Mouse (Mus musculus) kidney, embryonic 15.5 days (tissue): ENCODE measurements around the gene Il3. TPM values are rescaled to one million over a fixed set of nuclear protein-coding genes. Genes with fewer than 3 reads are reported as not detected.

Experiments used
- ATAC-seq: fragments of 200-750 bp; cut with Nextera tagmentation; replicated peaks from 2 replicates; pipeline ENCODE4 v1.8.0; 2017; ENCODE audit warnings: moderate TSS enrichment; ENCODE audit not compliant: low FRiP score
- H3K27ac ChIP-seq: fragments of 300-500 bp; sonication (generic); 2 replicates; pipeline ENCODE4 v1.5.1; 2015; ENCODE audit warnings: mild to moderate bottlenecking, inconsistent platforms
- H3K27me3 ChIP-seq: fragments of 300-500 bp; sonication (generic); 2 replicates; pipeline ENCODE4 v1.6.1; 2015; ENCODE audit warnings: inconsistent platforms
- H3K36me3 ChIP-seq: fragments of 300-500 bp; sonication (generic); 2 replicates; pipeline ENCODE4 v1.6.1; 2015; ENCODE audit warnings: inconsistent platforms
- H3K4me1 ChIP-seq: fragments of 300-500 bp; sonication (generic); 2 replicates; pipeline ENCODE4 v1.6.1; 2015; ENCODE audit warnings: inconsistent platforms
- H3K4me2 ChIP-seq: fragments of 300-500 bp; sonication (generic); 2 replicates; pipeline ENCODE4 v1.6.1; 2015; ENCODE audit warnings: moderate library complexity, mild to moderate bottlenecking, inconsistent platforms
- H3K4me3 ChIP-seq: fragments of 300-500 bp; sonication (generic); replicated peaks from 2 replicates; pipeline ENCODE4 v1.5.1; 2015; ENCODE audit warnings: mild to moderate bottlenecking, inconsistent platforms
- H3K9ac ChIP-seq: fragments of 300-500 bp; sonication (generic); 2 replicates; pipeline ENCODE4 v1.6.1; 2015; ENCODE audit warnings: mild to moderate bottlenecking, inconsistent platforms
- H3K9me3 ChIP-seq: fragments of 300-500 bp; sonication (generic); replicated peaks from 2 replicates; pipeline ENCODE4 v1.6.1; 2016; ENCODE audit warnings: inconsistent platforms
- WGBS: fragments of 180-500 bp; shearing (Covaris S2); methylation state at CpG from one replicate; pipeline ENCODE4 v1.1.7; 2015; ENCODE audit warnings: mixed read lengths; 5-methylcytosine and 5-hydroxymethylcytosine counted together
- polyA plus RNA-seq: library from polyadenylated mRNA; unstranded; fragments of >200 nt; fragmentation: Nextera tagmentation; extraction: Ambion mirVana; gene quantifications from 2 replicates; pipeline ENCODE4 v1.2.1, GENCODE M21; 2015

Gene Il3
- not detected in 2 replicates for polyA plus RNA-seq

- no peak within 1 kb of the TSS for H3K4me2 ChIP-seq
- no peak within 1 kb of the TSS for H3K27ac ChIP-seq
- 84% methylated on average over 6 of the region's 6 CpGs for WGBS
- no peaks in the 10 kb centered on the region for H3K36me3 ChIP-seq
- no peaks in the 10 kb centered on the region for H3K9me3 ChIP-seq
- H3K9ac ChIP-seq = no peak within 1 kb of the TSS
- H3K27me3 ChIP-seq = no peaks in the 10 kb centered on the region
- ATAC-seq = no peak
- H3K4me3 ChIP-seq = no peak within 1 kb of the TSS
- no peaks in the 10 kb centered on the region for H3K4me1 ChIP-seq
Observed at GRCm38 (mm10) chr11:54267177-54267576, at the start of gene Il3. Gene Il3 (minus strand): TSS chr11:54267277.

- no peak for ATAC-seq
Observed at GRCm38 (mm10) chr11:54315336-54315735, 48.3 kb upstream of the Il3 start.

DNA sequence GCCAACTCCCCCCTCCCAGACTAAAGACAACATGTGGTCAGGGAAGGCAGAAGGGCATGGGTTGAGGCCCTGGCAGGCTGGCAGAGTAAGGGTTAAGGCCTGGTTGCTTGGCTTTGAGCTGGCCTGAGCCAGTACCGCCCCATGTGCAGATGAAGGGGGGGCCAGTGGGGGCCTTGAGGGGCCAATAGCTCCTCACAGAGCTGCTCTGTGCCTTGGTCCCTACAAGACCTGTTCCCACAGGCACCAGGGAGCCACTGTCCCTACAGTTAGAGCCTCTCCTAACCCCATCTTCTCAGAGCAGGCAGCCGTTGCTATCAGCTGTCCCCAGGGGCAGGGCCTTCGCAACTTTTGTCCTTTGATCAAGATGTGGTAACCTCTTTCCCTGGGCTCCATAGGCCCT is 47.7 kb upstream of the Il3 start:
- WGBS = 17% methylated on average over 3 of the region's 3 CpGs
- Histone ChIP-seq H3K4me3 (no peak overlapping the region), H3K27ac (no peak overlapping the region), H3K9ac (no peak overlapping the region), H3K4me2 (no peak overlapping the region), H3K4me1 (peaks cover 13% of the 10 kb centered on the region), H3K27me3 (no peaks in the 10 kb centered on the region), H3K36me3 (no peaks in the 10 kb centered on the region), H3K9me3 (no peaks in the 10 kb centered on the region)
- peak; percentile 46; the same call in 1 of the 2 replicates for ATAC-seq

More at GRCm38 (mm10) chr11:54315336-54315735, 48.3 kb upstream of the Il3 start:
- WGBS = 84% methylated on average over 5 of the region's 5 CpGs
- Histone ChIP-seq H3K4me3 (no peak overlapping the region), H3K27me3 (no peaks in the 10 kb centered on the region), H3K9ac (no peak overlapping the region), H3K4me1 (peaks cover 13% of the 10 kb centered on the region), H3K9me3 (no peaks in the 10 kb centered on the region), H3K36me3 (no peaks in the 10 kb centered on the region), H3K27ac (no peak overlapping the region), H3K4me2 (no peak overlapping the region)

- Histone ChIP-seq H3K9ac (no peak overlapping the region), H3K9me3 (no peaks in the 10 kb centered on the region), H3K4me1 (peaks cover 13% of the 10 kb centered on the region), H3K27me3 (no peaks in the 10 kb centered on the region), H3K27ac (no peak overlapping the region), H3K4me2 (no peak overlapping the region), H3K36me3 (no peaks in the 10 kb centered on the region), H3K4me3 (no peak overlapping the region)
- 59% methylated on average over 7 of the region's 7 CpGs for WGBS
- peak; percentile 74 for ATAC-seq
Observed at GRCm38 (mm10) chr11:54313391-54314360, 46.6 kb upstream of the Il3 start.

DNA sequence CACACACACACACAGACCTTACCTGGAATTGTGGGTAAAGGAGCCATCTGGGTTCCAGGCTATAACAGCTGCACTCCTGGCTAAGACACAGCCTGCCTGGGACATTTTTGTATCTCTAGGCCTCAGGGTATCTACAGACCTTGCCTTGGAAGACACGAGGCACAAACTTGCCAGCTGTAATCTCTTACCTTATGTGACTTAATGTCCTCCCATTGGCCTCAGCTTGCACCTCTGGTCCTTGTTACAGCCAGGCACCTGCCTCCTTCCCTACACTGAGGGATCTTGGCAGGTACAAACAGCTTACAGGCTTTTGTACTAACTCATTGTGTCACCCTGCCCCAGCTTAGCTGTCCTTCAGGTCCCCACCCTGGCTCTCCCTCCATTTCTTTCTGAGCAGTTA is 45.5 kb upstream of the Il3 start:
- Histone ChIP-seq H3K9me3 (no peaks in the 10 kb centered on the region), H3K36me3 (no peaks in the 10 kb centered on the region), H3K4me2 (no peak overlapping the region), H3K9ac (no peak overlapping the region), H3K27me3 (no peaks in the 10 kb centered on the region), H3K27ac (no peak overlapping the region), H3K4me3 (no peak overlapping the region), H3K4me1 (peaks cover 13% of the 10 kb centered on the region)
- ATAC-seq = no peak
- WGBS = 33% methylated on average over 1 of the region's 1 CpGs

- no peak overlapping the region for H3K4me3 ChIP-seq
- peaks cover 13% of the 10 kb centered on the region for H3K4me1 ChIP-seq
- no peak overlapping the region for H3K9ac ChIP-seq
- no peak overlapping the region for H3K27ac ChIP-seq
- H3K36me3 ChIP-seq = no peaks in the 10 kb centered on the region
- WGBS = 14% methylated on average over 5 of the region's 5 CpGs
- ATAC-seq = no peak; the same call in 1 of the 2 replicates
- no peak overlapping the region for H3K4me2 ChIP-seq
- no peaks in the 10 kb centered on the region; the same call in 1 of the 2 replicates for H3K27me3 ChIP-seq
- H3K9me3 ChIP-seq = no peaks in the 10 kb centered on the region
Observed at GRCm38 (mm10) chr11:54312021-54312420, 44.9 kb upstream of the Il3 start.

DNA sequence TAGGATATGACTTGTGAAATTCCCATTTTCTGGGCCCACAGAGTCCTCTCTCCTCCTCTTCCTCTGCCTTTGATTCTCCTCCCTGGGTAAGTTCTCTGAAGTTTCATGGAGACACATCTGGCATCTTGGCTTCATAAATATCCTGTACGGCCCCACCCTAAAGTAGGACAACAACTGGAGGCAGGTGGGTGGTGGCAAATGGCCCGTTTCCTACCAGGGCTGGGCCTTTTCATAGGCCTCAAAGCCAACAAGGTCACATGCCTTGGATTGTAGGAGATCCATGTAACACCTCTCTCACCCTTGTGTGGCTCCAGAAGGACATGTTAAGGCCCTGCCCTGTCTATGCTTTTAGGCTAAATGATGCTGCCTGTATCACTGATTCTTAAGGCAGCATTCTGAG is 43.5 kb upstream of the Il3 start:
- Histone ChIP-seq H3K9me3 (no peaks in the 10 kb centered on the region), H3K4me3 (no peak overlapping the region), H3K4me2 (no peak overlapping the region), H3K27me3 (no peaks in the 10 kb centered on the region; the same call in 1 of the 2 replicates), H3K27ac (no peak overlapping the region), H3K9ac (no peak overlapping the region), H3K36me3 (no peaks in the 10 kb centered on the region), H3K4me1 (peaks cover 13% of the 10 kb centered on the region)
- ATAC-seq = no peak
- WGBS = 54% methylated on average over 2 of the region's 2 CpGs

GRCm38 (mm10) chr11:54307139-54307816 is 40.2 kb upstream of the Il3 start:
- no peak for ATAC-seq
- Histone ChIP-seq H3K4me3 (no peak overlapping the region), H3K9ac (no peak overlapping the region), H3K4me2 (no peak overlapping the region), H3K27ac (no peak overlapping the region), H3K4me1 (peaks cover 14% of the 10 kb centered on the region), H3K27me3 (peaks cover 17% of the 10 kb centered on the region), H3K36me3 (no peaks in the 10 kb centered on the region), H3K9me3 (no peaks in the 10 kb centered on the region)
- WGBS = 77% methylated on average over 7 of the region's 7 CpGs

DNA sequence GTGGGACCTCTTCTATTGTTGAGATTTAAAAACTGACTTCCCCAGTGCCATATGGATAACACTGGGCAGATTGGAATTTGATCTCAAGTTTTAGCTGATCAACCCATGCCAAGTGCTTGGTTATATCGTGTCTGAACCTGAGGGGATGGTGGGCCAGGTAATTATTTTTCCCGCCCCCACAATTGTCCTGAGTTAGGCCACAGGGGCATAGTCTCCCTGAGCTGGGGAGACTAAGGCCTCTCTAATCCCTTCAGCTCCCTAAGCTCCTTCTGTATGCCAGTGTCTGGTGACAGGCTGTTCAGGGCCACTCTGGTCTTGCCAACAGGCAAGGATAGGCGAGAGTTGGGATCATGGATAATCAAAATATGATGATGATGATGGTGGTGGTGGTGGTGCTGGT is 38.3 kb upstream of the Il3 start:
- Histone ChIP-seq H3K4me3 (no peak overlapping the region), H3K27me3 (peaks cover 17% of the 10 kb centered on the region), H3K4me2 (no peak overlapping the region), H3K4me1 (peaks cover 8% of the 10 kb centered on the region), H3K9ac (no peak overlapping the region), H3K27ac (no peak overlapping the region), H3K9me3 (no peaks in the 10 kb centered on the region), H3K36me3 (no peaks in the 10 kb centered on the region)
- no peak for ATAC-seq
- 66% methylated on average over 3 of the region's 3 CpGs for WGBS

- no peak for ATAC-seq
- 5% methylated on average over 7 of the region's 7 CpGs for WGBS
Observed at GRCm38 (mm10) chr11:54304471-54304873, 37.4 kb upstream of the Il3 start.

DNA sequence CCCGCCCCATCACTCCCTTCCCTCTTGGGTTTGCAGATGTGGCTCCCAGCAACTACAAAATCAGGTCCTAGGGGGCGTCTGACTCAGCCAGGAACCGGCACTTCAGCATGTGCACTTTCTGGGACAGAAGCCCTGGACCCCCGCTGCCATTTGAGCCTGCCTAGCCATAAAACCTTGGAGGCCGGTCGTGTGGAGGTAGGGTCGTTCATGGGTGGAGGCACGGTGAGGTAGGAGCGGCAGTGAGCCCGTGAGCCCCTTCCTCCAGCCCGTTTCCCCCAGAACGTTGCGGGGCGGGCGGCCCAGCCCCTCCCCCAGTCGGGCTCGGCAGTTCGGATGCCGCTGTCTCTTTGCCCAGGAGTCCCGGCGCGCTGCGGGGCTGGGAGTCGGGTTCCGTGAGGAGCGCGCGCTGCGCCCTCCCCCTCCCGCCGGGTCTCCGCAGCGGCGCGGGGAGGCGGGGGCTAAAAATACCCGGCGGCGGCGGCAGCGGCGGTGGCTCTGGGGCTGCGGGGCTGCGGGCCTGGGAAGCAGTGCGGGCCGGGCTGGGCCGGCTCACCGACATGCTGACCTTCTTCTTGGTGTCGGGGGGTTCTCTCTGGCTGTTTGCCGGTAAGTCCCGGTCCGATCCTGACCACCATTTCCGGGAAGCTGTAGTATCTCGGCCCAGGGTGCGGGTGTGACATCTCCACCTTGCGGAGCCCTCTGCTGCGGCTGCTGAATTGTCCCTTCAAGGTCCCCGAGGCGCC is 36.8 kb upstream of the Il3 start, which contains the start of gene Acsl6:
Gene Acsl6 (plus strand): TSS at position 71 of the 743 bp plus-strand sequence.
- Histone ChIP-seq H3K4me3 (peak within 1 kb of the TSS; percentile 51), H3K9me3 (0 out of 2 replicates have a peak, but pooled peaks cover 1% of the 10 kb centered on the region), H3K4me1 (peaks cover 8% of the 10 kb centered on the region), H3K27ac (no peak within 1 kb of the TSS), H3K36me3 (no peaks in the 10 kb centered on the region), H3K27me3 (peaks cover 17% of the 10 kb centered on the region), H3K9ac (peak within 1 kb of the TSS; percentile 18; the same call in 1 of the 2 replicates), H3K4me2 (peak within 1 kb of the TSS; percentile 98)
- ATAC-seq = peak; percentile 25; the same call in 1 of the 2 replicates
- WGBS = under 1% methylated on average over 54 of the region's 59 CpGs

More at GRCm38 (mm10) chr11:54304471-54304873, 37.4 kb upstream of the Il3 start:
- Histone ChIP-seq H3K27ac (no peak overlapping the region), H3K4me2 (peak overlapping the region; percentile 98), H3K4me1 (peaks cover 8% of the 10 kb centered on the region), H3K27me3 (peaks cover 17% of the 10 kb centered on the region), H3K9ac (peak overlapping the region; percentile 18; the same call in 1 of the 2 replicates), H3K36me3 (no peaks in the 10 kb centered on the region), H3K9me3 (no peaks in the 10 kb centered on the region), H3K4me3 (peak overlapping the region; percentile 51)
